Mouse (Mus musculus): ENCODE results near the gene Cdip1.

Cdip1 gene

GRCm38 (mm10) chr16:4777171-4777904, 12.8 kb downstream of the Cdip1 start:
- ATAC-seq (ENCODE audit: insufficient number of reproducible peaks, low FRiP score, low TSS enrichment) = no peak

GRCm38 (mm10) chr16:4773289-4773970, 16.7 kb downstream of the Cdip1 start:
- no peak for ATAC-seq (ENCODE audit: insufficient number of reproducible peaks, low FRiP score, low TSS enrichment)

- no peak for ATAC-seq (ENCODE audit: insufficient number of reproducible peaks, low FRiP score, low TSS enrichment)
These were observed 21.4 kb downstream of the Cdip1 start for GRCm38 (mm10) chr16:4768719-4769118.

GRCm38 (mm10) chr16:4767012-4767790, 22.9 kb downstream of the Cdip1 start:
- no peak for ATAC-seq (ENCODE audit: insufficient number of reproducible peaks, low FRiP score, low TSS enrichment)

- ATAC-seq (ENCODE audit: insufficient number of reproducible peaks, low FRiP score, low TSS enrichment) = no peak
These were observed 24.2 kb downstream of the Cdip1 start for GRCm38 (mm10) chr16:4765852-4766251.

- no peak for ATAC-seq (ENCODE audit: insufficient number of reproducible peaks, low FRiP score, low TSS enrichment)
These were observed 26.8 kb downstream of the Cdip1 start for GRCm38 (mm10) chr16:4763276-4763675.

GRCm38 (mm10) chr16:4762437-4762836, 27.7 kb downstream of the Cdip1 start:
- no peak for ATAC-seq (ENCODE audit: insufficient number of reproducible peaks, low FRiP score, low TSS enrichment)

- ATAC-seq (ENCODE audit: insufficient number of reproducible peaks, low FRiP score, low TSS enrichment) = peak; percentile 66; the same call in 1 of the 2 replicates
These were observed 33.3 kb downstream of the Cdip1 start for GRCm38 (mm10) chr16:4756660-4757335.

- ATAC-seq (ENCODE audit: insufficient number of reproducible peaks, low FRiP score, low TSS enrichment) = no peak
These were observed 36.0 kb downstream of the Cdip1 start for GRCm38 (mm10) chr16:4754045-4754444.

- no peak for ATAC-seq (ENCODE audit: insufficient number of reproducible peaks, low FRiP score, low TSS enrichment)
These were observed 37.9 kb downstream of the Cdip1 start for GRCm38 (mm10) chr16:4752155-4752554.

GRCm38 (mm10) chr16:4742186-4742585, 47.9 kb downstream of the Cdip1 start:
- no peak for ATAC-seq (ENCODE audit: insufficient number of reproducible peaks, low FRiP score, low TSS enrichment)

- no peak for ATAC-seq (ENCODE audit: insufficient number of reproducible peaks, low FRiP score, low TSS enrichment)
These were observed 50.1 kb downstream of the Cdip1 start for GRCm38 (mm10) chr16:4739994-4740393.

- ATAC-seq (ENCODE audit: insufficient number of reproducible peaks, low FRiP score, low TSS enrichment) = no peak
These were observed 53.8 kb downstream of the Cdip1 start for GRCm38 (mm10) chr16:4736262-4736661.

- ATAC-seq (ENCODE audit: insufficient number of reproducible peaks, low FRiP score, low TSS enrichment) = no peak
These were observed 59.2 kb downstream of the Cdip1 start for GRCm38 (mm10) chr16:4730776-4731358.

- ATAC-seq (ENCODE audit: insufficient number of reproducible peaks, low FRiP score, low TSS enrichment) = no peak
These were observed 62.1 kb downstream of the Cdip1 start for GRCm38 (mm10) chr16:4727963-4728362.

- no peak for ATAC-seq (ENCODE audit: insufficient number of reproducible peaks, low FRiP score, low TSS enrichment)
These were observed 62.6 kb downstream of the Cdip1 start for GRCm38 (mm10) chr16:4727526-4727925.

GRCm38 (mm10) chr16:4726528-4727128, 63.5 kb downstream of the Cdip1 start:
- ATAC-seq (ENCODE audit: insufficient number of reproducible peaks, low FRiP score, low TSS enrichment) = peak; percentile 59

- peak; percentile 94 for ATAC-seq (ENCODE audit: insufficient number of reproducible peaks, low FRiP score, low TSS enrichment)
These were observed 64.1 kb downstream of the Cdip1 start, which contains the start of gene Hmox2 for GRCm38 (mm10) chr16:4725780-4726527. Gene Hmox2, plus strand, starts transcription at chr16:4726361.

- no peak for ATAC-seq (ENCODE audit: insufficient number of reproducible peaks, low FRiP score, low TSS enrichment)
These were observed 64.8 kb downstream of the Cdip1 start for GRCm38 (mm10) chr16:4725266-4725665.

Data from cerebellum, adult (tissue).